Mouse (Mus musculus) stomach, embryonic 15.5 days (tissue): ENCODE data around the gene N4bp3. TPM values are rescaled to one million over a fixed set of nuclear protein-coding genes. Genes with fewer than 3 reads are reported as not detected.
"Not testable (repeated sequence)": the region's sequence is repeated elsewhere in the genome, so short reads cannot be mapped to it uniquely, and the experiment has no call there.

Experiments used
- ATAC-seq: fragments of 200-750 bp; cut with Nextera tagmentation; 2 replicates; pipeline ENCODE4 v1.8.0; 2017; ENCODE audit warnings: low read depth, moderate number of reproducible peaks, moderate TSS enrichment; ENCODE audit not compliant: insufficient read depth, low FRiP score
- H3K27ac ChIP-seq: fragments of 300-500 bp; sonication (generic); 2 replicates; pipeline ENCODE4 v1.5.1; 2015; ENCODE audit warnings: mild to moderate bottlenecking, inconsistent platforms
- H3K27me3 ChIP-seq: fragments of 300-500 bp; sonication (generic); replicated peaks from 2 replicates; pipeline ENCODE4 v1.6.1; 2015; ENCODE audit warnings: inconsistent platforms
- H3K36me3 ChIP-seq: fragments of 300-500 bp; sonication (generic); 2 replicates; pipeline ENCODE4 v1.6.1; 2015; ENCODE audit warnings: inconsistent platforms
- H3K4me1 ChIP-seq: fragments of 300-500 bp; sonication (generic); 2 replicates; pipeline ENCODE4 v1.6.1; 2015; ENCODE audit warnings: inconsistent platforms
- H3K4me2 ChIP-seq: fragments of 300-500 bp; sonication (generic); 2 replicates; pipeline ENCODE4 v1.6.1; 2015; ENCODE audit warnings: mild to moderate bottlenecking, inconsistent platforms
- H3K4me3 ChIP-seq: fragments of 300-500 bp; sonication (generic); replicated peaks from 2 replicates; pipeline ENCODE4 v1.5.1; 2015; ENCODE audit warnings: inconsistent platforms
- H3K9ac ChIP-seq: fragments of 300-500 bp; sonication (generic); 2 replicates; pipeline ENCODE4 v1.6.1; 2015; ENCODE audit warnings: inconsistent platforms
- H3K9me3 ChIP-seq: fragments of 300-500 bp; sonication (generic); 2 replicates; pipeline ENCODE4 v1.6.1; 2016; ENCODE audit warnings: inconsistent platforms
- WGBS: fragments of 180-500 bp; shearing (Covaris S2); methylation state at CpG from one replicate; pipeline ENCODE4 v1.1.7; 2015; 5-methylcytosine and 5-hydroxymethylcytosine counted together
- polyA plus RNA-seq: library from polyadenylated mRNA; unstranded; fragments of >200 nt; fragmentation: Nextera tagmentation; extraction: Ambion mirVana; gene quantifications from 2 replicates; pipeline ENCODE4 v1.2.1, GENCODE M21; 2015

Gene N4bp3
- polyA plus RNA-seq: 19.8 and 21.5 TPM in 2 replicates

DNA sequence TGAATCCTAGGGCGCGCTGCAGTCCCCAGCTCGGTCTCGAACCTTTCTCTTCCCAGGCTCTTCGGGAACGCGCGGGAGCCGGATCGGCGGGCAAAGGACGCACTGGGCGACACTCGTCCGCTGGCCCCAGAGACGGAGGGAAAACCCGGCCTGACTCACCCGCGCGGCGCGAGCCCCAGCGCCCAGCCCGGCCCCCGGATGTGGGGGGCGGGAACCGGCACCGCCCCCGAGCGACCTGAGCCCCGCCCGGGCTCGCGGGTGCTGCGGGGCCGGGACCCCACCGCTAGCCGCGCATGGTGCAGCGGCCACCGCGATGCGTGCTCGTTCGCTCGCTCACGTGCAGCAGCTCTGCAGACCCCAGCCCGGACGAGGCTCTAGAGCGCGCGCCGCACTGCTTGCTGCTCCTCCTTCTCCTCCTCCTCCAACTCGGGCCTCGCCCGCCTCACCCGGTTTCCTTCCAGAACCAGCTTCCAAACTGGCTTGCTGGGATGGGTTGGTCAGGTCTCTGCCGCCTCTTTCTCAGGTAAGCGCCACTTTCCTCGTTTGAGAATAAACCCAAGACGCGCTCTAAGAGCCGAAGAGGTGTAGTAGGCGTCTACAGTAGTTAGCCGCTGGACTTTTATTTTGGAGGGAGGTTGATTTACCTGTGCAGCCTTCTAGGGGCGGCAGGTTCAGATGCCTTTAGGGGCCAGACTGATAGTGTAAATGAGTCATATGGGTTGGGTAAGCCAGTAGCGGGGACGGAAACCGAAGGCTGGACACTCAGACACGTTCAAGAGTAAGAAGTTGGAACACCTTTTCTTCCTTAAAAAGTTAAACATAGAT, at the start of gene N4bp3, which contains the start of gene D930048N14Rik:
Gene N4bp3 (minus strand): TSS at position 152 of the 825 bp plus-strand sequence.
Gene D930048N14Rik (plus strand): TSS at position 264 of the 825 bp plus-strand sequence.
- ATAC-seq: peak; percentile 82
- Histone ChIP-seq H3K9ac (peak within 1 kb of the TSS; percentile 60), H3K27ac (peak within 1 kb of the TSS; percentile 91), H3K27me3 (no peaks in the 10 kb centered on the region), H3K4me1 (peaks cover 24% of the 10 kb centered on the region), H3K9me3 (no peaks in the 10 kb centered on the region), H3K4me3 (peak within 1 kb of the TSS; percentile 78), H3K4me2 (peak within 1 kb of the TSS; percentile 97), H3K36me3 (no peaks in the 10 kb centered on the region)
- WGBS: 1% methylated on average over 67 of the region's 70 CpGs

DNA sequence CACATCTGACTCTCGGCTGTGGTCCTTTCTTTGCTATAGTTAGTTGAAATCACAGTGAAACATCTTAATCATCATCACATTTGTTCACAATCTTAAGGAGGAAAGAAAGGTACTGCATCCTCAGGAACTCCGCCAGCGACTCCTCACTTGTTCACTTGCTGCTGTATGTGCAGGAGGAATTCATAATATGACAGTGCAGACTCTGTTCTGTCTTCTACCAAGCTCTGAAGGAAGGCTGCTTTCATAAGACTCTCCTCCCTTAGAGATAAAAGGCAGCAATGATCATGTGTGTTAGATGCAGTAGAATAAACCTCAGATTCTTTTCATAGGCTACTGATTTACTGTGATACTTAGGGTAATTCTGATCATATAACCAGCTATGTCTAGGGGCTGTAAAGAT, 44.3 kb upstream of the N4bp3 start:
- 95% methylated on average over 3 of the region's 3 CpGs for WGBS
- Histone ChIP-seq H3K9ac (no peak overlapping the region), H3K27me3 (no peaks in the 10 kb centered on the region), H3K4me3 (no peak overlapping the region), H3K4me1 (no peaks in the 10 kb centered on the region), H3K9me3 (no peaks in the 10 kb centered on the region), H3K36me3 (peaks cover 25% of the 10 kb centered on the region), H3K27ac (no peak overlapping the region), H3K4me2 (no peak overlapping the region)
- ATAC-seq: no peak

DNA sequence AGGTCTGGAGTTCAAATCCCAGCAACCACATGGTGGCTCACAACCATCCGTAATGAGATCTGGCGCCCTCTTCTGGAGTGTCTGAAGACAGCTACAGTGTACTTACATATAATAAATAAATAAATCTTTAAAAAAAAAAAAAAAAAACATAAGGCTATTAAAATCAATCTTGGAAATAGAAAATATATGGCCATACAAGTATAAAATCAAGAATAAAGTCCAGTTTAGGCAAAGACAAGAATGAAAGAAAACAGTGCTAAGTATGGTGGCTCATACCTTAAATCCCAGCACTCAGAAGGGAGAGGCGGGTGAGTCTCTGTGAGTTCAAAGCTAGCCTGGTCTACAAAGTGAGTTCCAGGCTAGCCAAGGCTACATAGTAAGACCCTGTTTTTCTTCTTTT, 40.0 kb upstream of the N4bp3 start:
- H3K4me2 ChIP-seq, ATAC-seq, H3K9ac ChIP-seq, H3K36me3 ChIP-seq, H3K27ac ChIP-seq, H3K4me1 ChIP-seq, H3K4me3 ChIP-seq, H3K9me3 ChIP-seq, H3K27me3 ChIP-seq: not testable (repeated sequence)
- 56% methylated on average over 3 of the region's 3 CpGs for WGBS

GRCm38 (mm10) chr11:51689343-51689742, 38.7 kb upstream of the N4bp3 start:
- Histone ChIP-seq H3K27me3 (no peaks in the 10 kb centered on the region), H3K36me3 (0 out of 2 replicates have a peak, but pooled peaks cover 4% of the 10 kb centered on the region), H3K9ac (no peak overlapping the region; the same call in 1 of the 2 replicates), H3K27ac (peak overlapping the region; percentile 99), H3K9me3 (no peaks in the 10 kb centered on the region), H3K4me1 (no peaks in the 10 kb centered on the region), H3K4me2 (peak overlapping the region; percentile 63), H3K4me3 (peak overlapping the region; percentile 67)
- WGBS: 24% methylated on average over 6 of the region's 6 CpGs
- ATAC-seq: no peak

DNA sequence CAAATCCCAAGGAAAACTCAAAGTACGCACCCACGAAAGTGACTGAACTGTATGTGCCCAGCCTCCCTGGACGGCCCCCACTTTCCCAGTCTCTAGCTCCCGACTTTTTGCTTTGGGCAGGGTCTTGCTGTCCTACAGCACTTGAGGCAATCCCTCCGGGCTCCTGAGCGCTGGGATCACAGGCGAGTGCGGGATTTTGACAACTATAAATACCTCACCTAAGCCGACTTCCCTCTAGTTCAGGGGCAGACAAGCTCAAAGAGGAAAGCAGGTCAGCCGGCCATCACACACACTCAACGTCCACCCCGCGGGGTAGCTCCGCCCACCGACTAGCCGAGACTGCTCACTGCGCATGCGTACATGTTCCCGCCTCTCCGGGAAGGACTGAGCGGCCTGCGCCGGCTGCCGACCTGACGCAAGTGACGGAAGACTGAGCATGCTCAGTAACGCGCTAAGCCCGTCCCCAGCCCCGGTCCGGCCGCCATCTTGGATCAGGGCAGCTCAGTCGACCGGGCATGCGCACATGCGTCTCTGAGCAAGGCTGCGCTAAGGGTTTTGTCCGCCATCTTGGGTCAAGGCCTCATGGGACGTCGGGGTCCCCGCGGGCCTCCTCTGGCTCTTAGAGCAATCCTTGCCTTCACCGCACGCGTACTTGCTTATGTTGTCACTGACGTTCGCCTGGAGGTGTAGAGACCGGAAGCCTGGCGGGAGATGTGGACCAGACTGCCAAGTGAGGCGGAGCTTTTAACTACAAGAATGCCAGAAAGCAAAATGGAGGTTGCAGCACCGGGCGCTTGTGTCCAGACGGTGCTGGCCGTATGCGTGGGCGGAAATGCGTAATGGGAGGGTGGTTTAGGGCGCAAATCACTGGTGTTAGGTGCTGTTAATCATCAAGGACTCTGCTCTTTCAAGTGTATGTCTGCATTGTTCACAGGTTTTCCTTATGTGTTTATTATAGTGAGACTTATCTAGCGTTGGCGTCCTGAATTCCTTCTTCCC, 38.0 kb upstream of the N4bp3 start, which contains the start of gene 0610009B22Rik:
Gene 0610009B22Rik (minus strand): TSS at position 545 of the 999 bp plus-strand sequence.
- H3K4me2 ChIP-seq: peak within 1 kb of the TSS; percentile 68
- 0 out of 2 replicates have a peak, but pooled peaks cover 4% of the 10 kb centered on the region for H3K36me3 ChIP-seq
- ATAC-seq: peak; percentile 99
- H3K27ac ChIP-seq: peak within 1 kb of the TSS; percentile 99
- under 1% methylated on average over 60 of the region's 60 CpGs for WGBS
- peak within 1 kb of the TSS; percentile 67 for H3K4me3 ChIP-seq
- no peaks in the 10 kb centered on the region for H3K27me3 ChIP-seq
- no peaks in the 10 kb centered on the region for H3K9me3 ChIP-seq
- no peaks in the 10 kb centered on the region for H3K4me1 ChIP-seq
- H3K9ac ChIP-seq: peak within 1 kb of the TSS; percentile 86

GRCm38 (mm10) chr11:51681976-51682374, 31.3 kb upstream of the N4bp3 start:
- H3K9ac ChIP-seq: no peak overlapping the region
- H3K4me3 ChIP-seq: no peak overlapping the region
- WGBS: 41% methylated on average over 8 of the region's 8 CpGs
- ATAC-seq: no peak
- H3K9me3 ChIP-seq: no peaks in the 10 kb centered on the region
- H3K27ac ChIP-seq: no peak overlapping the region
- no peaks in the 10 kb centered on the region for H3K27me3 ChIP-seq
- no peak overlapping the region for H3K4me2 ChIP-seq
- no peaks in the 10 kb centered on the region for H3K4me1 ChIP-seq
- H3K36me3 ChIP-seq: no peaks in the 10 kb centered on the region

DNA sequence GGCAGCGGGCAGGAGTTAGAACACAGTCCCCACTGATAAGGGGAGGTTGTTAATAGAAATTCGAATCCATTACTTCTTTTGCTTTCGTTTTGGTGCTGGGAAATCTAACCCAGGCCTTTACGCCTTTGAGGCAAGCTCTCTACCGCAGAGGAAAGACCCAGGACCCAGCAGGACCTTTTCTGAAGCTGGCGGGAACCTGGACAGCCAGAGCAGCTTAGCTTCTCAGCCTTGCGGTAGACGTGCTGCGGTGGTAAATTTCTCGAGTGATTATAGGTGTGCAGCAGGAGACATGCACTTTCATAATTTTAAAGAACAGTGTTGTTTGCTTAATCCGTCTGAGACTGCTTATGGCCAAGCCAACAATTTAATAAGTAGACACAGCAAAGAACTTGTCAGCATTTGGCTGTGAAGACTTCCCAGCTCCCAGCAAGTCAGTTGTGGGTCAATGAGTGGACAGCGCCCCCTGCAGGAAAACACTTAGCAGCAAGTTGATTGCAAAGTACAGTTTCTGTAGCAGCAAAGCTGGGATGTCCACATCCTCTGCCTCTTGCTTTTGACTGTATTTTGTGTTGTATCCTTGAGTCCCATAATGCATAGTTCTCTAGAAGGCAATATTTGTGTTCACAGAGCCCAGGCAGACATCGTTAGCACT, 30.8 kb upstream of the N4bp3 start:
- Histone ChIP-seq H3K4me3 (no peak overlapping the region; the same call in 1 of the 2 replicates), H3K4me2 (peak overlapping the region; percentile 27), H3K4me1 (no peaks in the 10 kb centered on the region), H3K36me3 (no peaks in the 10 kb centered on the region), H3K9ac (no peak overlapping the region), H3K9me3 (no peaks in the 10 kb centered on the region), H3K27ac (no peak overlapping the region), H3K27me3 (no peaks in the 10 kb centered on the region)
- WGBS: 35% methylated on average over 13 of the region's 13 CpGs
- ATAC-seq: peak; percentile 39; the same call in 1 of the 2 replicates

GRCm38 (mm10) chr11:51679466-51679865, 28.8 kb upstream of the N4bp3 start:
- Histone ChIP-seq H3K4me1 (no peaks in the 10 kb centered on the region), H3K27me3 (no peaks in the 10 kb centered on the region), H3K9ac (no peak overlapping the region), H3K4me2 (no peak overlapping the region), H3K36me3 (no peaks in the 10 kb centered on the region), H3K27ac (no peak overlapping the region), H3K4me3 (no peak overlapping the region), H3K9me3 (no peaks in the 10 kb centered on the region)
- 66% methylated on average over 3 of the region's 3 CpGs for WGBS
- no peak for ATAC-seq

DNA sequence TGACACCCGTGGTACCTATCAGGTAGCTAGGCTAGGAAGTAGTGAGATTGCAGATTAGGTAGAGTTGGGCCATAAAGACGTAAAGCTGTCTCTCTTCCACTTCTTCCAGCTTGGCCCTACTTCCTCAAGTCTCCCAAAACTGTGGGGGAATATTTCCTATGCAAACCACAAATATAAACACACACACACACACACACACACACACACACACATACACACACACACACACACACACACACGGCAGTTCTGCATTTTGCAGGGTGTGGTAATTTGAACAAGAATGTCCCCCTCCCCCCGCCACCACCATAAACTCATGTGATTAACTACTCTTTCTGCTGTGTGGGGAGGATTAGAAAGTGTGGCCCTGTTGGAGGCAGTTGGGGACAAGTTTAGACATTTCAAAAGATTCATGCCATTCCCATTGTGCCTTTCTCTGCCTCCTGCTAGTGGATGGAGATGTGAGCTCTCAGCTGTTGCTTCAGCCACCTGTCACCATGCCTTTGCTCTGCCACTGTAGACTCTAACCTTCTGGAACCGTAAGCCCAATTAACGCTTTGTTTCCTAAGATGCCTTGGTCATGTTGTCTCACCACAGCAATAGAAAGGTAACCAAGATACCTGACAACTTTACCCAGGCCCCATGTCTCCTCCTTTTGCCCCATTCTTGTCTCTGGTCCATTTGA, 27.2 kb upstream of the N4bp3 start:
- Histone ChIP-seq H3K4me2 (no peak overlapping the region), H3K27me3 (no peaks in the 10 kb centered on the region), H3K4me3 (no peak overlapping the region), H3K36me3 (no peaks in the 10 kb centered on the region), H3K27ac (no peak overlapping the region), H3K9ac (no peak overlapping the region), H3K9me3 (no peaks in the 10 kb centered on the region), H3K4me1 (no peaks in the 10 kb centered on the region)
- WGBS: 57% methylated on average over 6 of the region's 6 CpGs
- no peak for ATAC-seq

DNA sequence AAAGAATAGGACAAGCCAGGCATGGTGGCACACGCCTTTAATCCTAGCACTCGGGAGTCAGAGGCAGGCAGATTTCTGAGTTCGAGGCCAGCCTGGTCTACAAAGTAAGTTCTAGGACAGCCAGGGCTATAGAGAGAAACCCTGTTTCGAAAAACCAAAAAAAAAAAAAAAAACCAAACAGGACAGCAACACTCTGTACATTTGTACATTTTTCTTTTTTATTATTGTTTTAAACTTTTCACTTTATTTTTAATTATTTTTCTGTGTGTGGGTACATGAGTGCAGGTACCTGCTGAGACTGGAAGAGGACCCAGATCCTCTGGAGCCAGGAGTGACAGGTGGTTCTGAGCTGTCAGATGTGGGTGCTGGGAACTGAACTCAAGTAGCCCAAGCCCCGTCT, 24.7 kb upstream of the N4bp3 start:
- no peak for ATAC-seq
- Histone ChIP-seq H3K27me3 (no peaks in the 10 kb centered on the region), H3K36me3 (no peaks in the 10 kb centered on the region), H3K4me1 (no peaks in the 10 kb centered on the region), H3K27ac (no peak overlapping the region), H3K4me3 (no peak overlapping the region), H3K9ac (no peak overlapping the region), H3K4me2 (no peak overlapping the region), H3K9me3 (no peaks in the 10 kb centered on the region)
- 82% methylated on average over 5 of the region's 5 CpGs for whole genome bisulfite sequencing

- no peak for ATAC-seq
- no peak overlapping the region for H3K27ac ChIP-seq
- 82% methylated on average over 9 of the region's 9 CpGs for WGBS
These were observed 22.6 kb upstream of the N4bp3 start for GRCm38 (mm10) chr11:51673291-51673690.

More at GRCm38 (mm10) chr11:51673291-51673690, 22.6 kb upstream of the N4bp3 start:
- H3K9ac ChIP-seq: no peak overlapping the region
- no peaks in the 10 kb centered on the region for H3K9me3 ChIP-seq
- no peaks in the 10 kb centered on the region for H3K4me1 ChIP-seq
- H3K4me3 ChIP-seq: no peak overlapping the region
- H3K36me3 ChIP-seq: no peaks in the 10 kb centered on the region
- no peak overlapping the region for H3K4me2 ChIP-seq
- H3K27me3 ChIP-seq: no peaks in the 10 kb centered on the region
